Mouse (Mus musculus): ENCODE data around the gene Zc3h14.
A peak's percentile ranks its signal among the peaks of the same experiment; 100 is the strongest.

The Zc3h14 gene

DNA sequence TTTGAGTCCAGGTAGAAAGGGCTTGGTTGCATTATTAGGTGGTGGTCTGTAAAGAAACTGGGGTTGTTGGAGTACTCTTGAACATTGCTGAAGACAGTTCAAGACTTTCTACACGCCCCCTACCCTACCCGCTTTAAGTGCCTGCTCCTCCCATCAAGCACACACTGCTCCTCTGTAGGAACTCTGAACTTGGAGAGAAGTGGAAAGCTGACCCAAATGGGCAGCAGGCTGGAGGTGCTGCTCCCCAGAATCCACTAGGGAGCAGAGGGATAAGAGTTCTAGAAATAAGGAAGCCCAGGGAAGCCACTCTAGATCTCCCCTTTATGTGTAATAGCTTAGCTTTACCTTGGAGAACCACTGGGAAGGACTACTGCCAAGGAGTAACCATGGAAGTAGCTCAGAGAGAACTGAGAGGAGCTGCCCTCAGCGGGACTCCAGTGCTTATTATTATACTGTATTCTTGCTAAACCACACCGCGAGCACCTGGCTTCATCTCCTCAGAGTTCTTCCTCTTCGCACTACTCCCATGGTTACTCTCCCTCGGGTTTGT lies 8.9 kb upstream of the Zc3h14 start:
- no peak for DNase-seq (ENCODE audit: low spot score in 2 of 2)

DNA sequence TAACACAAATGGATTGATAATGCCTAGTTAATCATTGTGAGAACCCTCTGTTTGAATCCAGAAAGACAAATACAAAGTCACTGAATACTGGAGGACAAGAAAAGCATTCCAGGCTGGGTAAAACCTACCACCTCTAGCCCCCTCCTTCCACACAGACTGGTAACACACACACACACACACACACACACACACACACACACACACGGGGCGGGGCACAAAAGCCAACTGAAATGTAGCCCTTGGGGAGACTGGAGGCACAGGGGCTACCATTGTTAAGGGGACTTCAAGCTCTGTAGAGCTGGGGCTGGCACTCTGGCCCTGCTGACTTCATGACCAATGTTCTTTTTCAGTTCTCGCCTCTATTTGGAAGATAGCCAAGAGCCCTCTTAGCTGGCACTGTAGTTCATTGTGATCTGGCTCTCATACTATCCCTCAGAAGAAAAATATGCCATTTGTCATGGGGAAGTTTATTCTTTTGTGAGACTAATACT lies 5.7 kb upstream of the Zc3h14 start:
- DNase-seq (ENCODE audit: low spot score in 2 of 2) = no peak

DNA sequence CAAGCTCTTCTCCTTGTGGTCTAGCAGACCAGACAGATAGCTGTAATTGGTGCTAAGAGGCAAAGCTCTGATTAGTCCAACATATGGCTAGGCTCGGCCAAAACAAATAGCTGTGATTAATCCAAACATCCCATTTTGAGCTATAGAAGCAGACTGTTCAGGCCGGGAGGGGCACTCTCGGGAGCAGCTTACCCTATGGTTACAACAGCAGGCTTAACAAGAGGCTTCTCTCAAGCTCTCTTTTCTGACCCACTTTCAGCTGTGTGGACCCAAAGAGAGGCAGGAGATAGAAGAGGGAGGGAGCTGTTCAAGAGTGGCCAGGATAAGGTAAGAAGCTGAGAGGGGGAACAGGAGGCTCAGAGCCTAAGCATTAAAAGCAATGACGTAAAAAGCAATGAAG lies 1.1 kb upstream of the Zc3h14 start:
- DNase-seq (ENCODE audit: low spot score in 2 of 2) = no peak

DNA sequence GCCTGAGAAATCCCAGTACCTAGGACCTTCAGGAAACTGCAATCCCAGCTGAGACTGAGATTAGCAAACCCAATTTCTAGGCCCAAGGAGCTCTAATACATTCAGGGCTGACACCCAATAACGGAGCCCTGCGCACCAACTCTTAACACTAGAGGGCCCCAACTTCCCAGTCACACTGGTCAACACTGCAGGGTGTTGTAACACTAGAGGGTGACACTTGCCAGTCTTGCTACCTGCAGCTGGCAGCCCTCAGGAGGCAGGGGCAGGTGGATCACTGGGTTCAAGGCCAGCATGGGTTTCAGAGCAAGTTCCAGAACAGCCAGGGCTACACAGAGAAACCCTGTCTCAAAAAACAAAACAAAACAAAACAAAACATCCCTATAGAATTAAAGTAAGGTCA lies 633 bp upstream of the Zc3h14 start:
- DNase-seq (ENCODE audit: low spot score in 2 of 2) = peak in 1 of 2 experiments; percentile 32

DNA sequence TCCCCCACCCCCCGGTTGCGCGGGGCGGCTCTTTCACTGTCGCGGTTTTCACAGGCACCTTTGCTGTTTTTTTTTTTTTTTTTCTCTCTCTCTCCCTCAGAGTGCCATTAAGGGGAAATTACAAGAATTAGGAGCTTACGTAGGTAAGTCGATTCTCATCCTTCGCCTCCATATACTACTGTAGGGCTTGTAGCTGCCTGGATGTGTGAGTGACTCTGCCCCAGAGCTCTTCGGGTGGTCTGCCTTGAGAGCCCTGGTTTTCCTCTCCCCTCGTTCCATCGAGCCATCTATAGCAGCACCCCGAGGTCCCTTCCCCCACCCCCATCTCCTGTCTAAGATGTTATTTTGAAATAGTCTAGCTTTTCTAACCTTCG lies 603 bp downstream of the Zc3h14 start:
- no peak for DNase-seq (ENCODE audit: low spot score in 2 of 2)

DNA sequence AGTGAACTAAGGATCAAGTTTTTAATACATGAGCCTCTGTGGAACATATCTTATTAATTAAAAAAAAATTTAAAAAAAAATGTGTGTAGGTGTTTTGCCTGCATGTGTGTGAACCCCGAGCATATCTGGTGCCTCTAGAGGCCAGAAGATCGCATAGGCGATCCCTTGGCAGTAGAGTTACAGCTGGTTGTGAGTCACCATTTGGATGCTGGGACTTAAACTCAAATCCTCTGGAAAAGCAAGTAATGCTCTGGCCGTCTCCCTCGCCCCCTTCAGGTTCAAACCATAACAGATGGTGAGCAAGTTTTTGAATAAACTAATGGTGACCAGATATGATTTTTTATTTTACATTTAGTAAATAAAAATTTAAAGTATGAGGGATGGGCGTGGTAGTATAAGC lies 10.9 kb downstream of the Zc3h14 start:
- DNase-seq (ENCODE audit: low spot score in 2 of 2) = no peak

DNA sequence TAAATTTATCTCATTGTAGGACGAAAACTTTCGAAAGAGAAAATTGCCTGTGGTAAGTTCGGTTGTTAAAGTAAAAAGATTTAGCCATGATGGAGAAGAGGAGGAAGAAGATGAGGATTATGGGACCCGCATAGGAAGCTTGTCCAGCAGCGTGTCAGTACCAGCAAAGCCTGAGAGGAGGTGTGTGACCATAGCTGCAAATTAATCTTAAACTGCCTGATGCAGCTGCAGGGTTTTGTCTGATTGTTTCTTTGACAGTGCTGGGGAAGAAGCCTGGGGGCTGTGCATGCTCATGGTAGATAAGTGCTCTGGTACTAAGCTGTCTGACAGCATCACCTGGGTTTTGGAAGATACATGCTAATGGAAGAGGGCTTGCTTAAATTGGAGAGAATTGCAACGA lies 12.9 kb downstream of the Zc3h14 start:
- DNase-seq (ENCODE audit: low spot score in 2 of 2) = no peak

DNA sequence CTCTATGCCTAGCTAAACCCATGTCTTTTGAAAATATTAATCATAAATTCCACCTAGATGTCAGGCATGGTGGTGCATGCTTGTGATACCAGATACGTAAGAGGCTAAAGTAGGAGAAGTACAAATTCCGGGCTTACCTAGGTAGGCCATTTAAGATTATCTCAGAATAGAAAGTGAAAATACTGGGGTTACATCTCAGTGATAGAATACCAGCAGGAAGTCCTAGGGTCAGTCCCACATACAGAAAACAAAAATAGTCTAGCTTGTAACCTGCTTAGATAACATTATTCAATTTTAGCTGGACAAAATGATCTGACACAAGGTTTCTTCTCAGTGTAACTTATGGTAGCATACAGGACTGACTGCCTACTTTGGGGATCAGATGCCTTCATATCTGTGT lies 19.5 kb downstream of the Zc3h14 start:
- no peak for DNase-seq (ENCODE audit: low spot score in 2 of 2)

DNA sequence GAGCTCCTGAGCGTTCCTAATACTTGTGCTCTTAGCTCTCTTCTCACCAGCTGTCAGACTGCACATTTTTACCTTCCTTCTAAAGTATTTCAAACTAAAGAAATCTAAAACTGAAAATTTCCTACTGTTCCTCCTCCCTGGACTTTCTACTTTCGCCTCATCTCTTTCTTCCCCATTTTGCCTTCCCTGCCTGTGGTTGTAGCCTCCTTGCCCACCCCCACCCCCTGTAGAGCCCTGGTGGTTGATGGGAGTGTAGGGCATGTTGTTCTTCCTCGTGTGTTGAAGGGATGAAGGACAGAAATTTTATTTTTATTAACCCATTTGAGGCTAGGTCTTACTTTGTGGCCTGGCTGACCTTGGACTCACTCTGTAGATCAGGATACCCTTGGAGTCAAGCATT lies 30.7 kb downstream of the Zc3h14 start:
- no peak for DNase-seq (ENCODE audit: low spot score in 2 of 2)

DNA sequence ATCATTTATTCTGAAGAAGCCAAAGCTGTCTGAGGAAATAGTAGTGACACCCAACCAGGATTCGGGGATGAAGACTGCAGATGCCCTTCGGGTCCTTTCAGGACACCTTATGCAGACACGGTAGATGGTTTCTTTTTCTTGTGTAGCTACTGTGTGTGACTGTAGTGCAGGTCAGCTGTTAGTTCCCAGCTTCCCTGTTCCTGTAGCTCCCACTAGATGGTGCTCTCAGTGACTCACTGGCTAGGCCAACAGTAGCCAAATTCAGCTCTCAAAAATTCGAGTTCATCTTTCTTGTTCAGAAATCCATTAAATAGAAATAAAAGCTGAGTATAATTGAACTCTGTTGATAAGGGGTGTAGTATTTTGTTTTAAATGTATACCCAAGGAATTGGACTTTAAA lies 32.4 kb downstream of the Zc3h14 start:
- peak; percentile 48 to 60 for DNase-seq (ENCODE audit: low spot score in 2 of 2)

DNA sequence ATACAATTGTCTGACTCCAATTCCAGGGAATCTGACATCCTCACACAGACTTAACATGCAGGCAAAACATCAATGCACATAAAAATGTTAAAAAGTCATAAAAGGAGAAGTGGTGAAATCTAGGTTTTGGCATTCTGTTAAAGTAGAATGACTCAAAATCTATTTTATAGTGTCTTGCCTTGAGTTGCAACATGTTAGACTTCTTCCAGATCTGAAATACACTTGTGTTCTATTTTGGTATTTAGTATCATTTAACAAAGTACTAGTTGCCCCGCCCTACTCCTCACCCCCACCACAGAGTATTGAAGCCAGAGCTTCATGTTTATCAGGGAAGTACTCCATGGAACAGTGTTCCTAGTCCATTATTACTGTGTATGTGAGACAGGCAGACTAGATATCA lies 37.5 kb downstream of the Zc3h14 start:
- DNase-seq (ENCODE audit: low spot score in 2 of 2) = no peak

DNA sequence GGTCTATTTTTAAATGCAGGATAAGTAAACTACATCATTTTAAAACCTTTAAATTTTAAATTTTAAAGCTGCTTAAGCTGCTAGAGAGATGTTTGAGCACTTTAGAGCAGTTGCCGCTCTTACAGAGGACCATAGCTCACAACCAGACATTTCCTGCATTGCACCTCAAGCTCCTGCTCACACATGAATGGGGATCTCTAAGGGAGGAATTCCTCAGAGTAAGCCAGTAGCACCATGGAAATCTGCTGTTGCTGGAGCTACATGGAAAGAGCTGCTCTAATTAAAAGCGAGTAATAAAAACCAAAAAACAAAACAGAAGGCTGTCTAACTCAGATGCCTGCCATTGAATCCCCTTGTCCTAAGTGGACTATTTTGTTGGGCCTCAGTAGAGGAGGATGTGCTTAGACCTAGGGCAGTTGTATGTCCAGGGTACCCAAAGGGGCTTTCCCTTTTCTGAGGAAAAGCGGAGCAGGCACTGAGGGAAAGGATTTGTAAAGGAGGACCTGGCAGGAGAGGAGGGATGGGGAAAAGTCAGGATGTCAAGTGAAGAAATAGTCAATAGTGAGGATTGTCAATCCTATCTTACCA lies 49.1 kb downstream of the Zc3h14 start:
- no peak for DNase-seq (ENCODE audit: low spot score in 2 of 2)

DNA sequence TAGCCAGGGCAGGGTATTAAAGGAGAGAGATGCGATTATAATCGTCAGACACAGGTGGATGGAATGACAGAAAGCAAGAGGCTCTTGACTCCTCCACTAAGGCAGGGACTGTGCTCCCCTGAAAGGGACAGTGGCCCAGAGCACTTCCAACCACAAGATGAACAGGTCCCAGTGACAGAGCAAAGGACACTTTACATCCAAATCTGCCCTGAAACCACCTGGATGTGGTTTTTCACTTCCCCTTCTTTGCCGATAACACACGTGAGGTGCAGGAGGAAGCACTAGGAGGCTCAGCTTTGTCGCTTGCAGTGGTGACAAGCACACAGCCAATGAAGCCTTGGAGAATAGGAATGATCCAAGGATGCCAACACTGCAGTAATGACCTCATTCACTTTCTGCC lies 53.6 kb downstream of the Zc3h14 start:
- DNase-seq (ENCODE audit: low spot score in 2 of 2) = no peak

DNA sequence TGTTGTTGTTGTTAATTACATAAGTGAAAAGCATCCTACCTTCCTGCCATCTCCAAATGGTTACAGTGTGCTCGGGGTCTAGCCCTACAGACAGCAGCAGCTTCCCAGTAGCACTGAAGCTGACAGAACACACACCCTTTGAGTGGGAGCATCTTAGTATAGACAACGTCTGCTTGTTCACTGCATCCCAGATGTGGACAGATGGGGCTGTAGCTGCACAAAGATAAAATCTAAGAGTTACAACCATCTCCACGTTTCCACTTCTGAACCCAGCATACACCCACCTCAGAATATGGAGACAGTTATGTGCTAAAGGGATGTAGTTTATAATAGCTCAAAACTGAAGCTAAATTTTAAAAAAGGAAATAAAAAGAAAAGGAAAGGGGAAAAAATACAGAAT lies 55.5 kb downstream of the Zc3h14 start:
- DNase-seq (ENCODE audit: low spot score in 2 of 2) = no peak

DNA sequence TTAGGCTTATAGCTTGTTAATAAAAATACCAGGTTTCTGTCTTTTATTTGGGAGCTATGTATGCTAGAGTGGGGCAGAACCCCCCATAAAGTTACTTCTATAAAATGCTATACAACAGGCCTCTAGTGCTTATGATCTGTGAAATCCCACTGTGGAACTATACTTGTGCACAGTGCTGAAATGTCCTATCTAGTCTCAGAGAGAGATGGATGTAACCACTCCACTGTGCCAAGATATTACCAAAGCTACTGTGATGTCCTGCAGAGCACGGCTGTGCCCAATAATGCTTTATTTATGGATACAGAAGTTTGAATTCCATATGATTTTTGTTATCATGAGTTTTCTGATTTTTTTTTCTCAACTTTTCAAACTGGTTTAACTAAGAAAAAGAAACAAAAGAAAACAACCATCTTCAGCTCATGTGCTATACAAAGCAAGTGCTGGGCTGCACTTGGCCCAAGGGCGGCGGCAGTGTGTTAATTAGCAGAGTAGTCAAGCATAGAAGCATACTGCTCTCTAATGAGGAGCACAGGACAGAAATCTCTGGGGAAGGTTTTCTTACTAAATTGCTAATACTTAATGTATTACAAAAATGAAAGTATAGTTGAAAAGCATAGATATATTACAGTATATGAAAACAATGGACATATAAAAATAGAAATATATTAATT lies 57.4 kb downstream of the Zc3h14 start:
- no peak for DNase-seq (ENCODE audit: low spot score in 2 of 2)

DNA sequence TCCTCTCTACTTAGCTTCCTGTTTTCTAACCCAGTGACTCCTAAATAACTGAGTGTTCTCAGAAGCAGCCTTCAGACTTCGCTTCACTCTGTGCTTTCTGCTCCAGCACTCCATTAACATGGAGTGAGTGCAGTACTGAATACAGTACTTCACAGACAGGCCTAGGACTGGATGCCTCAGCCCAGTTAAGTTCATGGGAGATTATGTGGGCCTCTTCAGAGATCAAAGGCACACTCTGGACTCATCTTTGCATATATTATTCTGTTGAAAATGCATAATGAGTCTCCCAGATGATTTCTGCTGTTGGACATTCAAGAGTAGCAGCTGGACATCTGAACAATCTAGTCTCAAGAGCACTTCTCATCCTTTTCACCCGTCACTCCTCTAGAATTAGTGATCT lies 74.0 kb downstream of the Zc3h14 start:
- no peak for DNase-seq (ENCODE audit: low spot score in 2 of 2)

DNA sequence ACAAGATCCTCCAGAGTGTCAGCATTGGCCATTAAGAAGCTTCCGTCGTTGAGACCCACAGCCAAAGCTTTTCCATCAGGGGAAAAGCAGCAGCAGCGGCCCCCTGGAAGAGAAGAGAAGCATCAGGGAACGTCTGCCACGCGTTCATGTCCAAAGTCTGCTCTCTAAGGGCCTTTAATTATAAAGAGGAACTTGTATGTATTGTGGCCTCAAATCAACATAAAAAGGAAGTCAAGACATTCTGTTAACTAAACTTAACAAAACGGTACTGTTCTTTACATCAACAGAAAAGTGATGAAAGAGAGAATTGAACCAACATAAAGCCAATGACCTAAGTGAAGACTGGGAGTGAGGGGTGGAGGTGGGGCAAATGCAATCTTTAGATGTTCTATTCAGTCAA lies 84.4 kb downstream of the Zc3h14 start:
- no peak for DNase-seq (ENCODE audit: low spot score in 2 of 2)

DNA sequence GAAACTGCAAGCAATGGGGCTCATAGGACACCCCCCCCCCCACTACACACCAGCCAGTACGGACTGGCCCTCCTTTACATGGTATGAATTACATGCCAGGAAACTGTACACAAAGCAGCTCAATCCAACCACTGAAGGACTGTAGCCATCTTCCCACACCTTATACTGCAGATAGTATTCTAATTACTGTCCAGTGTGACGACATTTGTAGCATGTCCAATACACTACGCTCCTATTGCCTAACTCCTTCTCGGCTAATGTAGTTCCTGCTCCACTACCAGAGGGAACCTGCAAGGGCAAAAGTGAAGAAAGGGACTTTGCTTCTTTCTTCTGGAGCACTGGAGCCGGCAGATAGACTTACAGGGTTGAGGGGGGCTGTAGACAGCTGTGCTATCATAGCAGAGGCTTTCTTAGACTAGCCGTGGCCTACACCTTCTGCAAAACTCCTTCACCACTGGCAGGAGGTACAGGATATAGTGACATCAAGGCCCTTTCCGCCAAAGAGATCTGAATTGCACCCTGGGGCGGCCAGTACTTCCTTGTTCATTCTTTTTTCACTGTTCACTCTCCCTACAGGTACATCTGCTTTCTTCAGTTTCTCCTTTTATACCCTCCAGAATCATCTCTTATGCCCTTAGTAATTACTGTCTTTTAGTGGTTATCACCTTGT lies 86.3 kb downstream of the Zc3h14 start:
- no peak for DNase-seq (ENCODE audit: low spot score in 2 of 2)

DNA sequence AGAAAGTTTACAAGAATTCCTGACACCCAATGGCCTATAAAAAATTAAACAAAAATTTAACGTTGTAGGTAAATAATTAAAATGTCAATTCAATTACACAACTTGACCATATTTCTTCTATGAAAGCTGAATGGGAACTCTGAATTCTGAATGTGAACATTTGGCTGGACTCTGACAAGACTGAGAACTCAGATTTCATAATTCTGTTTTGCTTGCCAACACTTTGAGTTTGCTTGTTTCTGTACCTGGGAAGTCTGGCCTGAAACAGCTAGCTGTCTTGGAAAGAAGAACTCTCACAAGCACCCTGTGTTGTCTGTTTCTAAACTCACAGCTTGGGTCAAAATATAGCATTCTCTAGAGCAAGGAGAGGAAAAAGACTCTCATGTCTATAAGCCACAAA lies 87.1 kb downstream of the Zc3h14 start:
- DNase-seq (ENCODE audit: low spot score in 2 of 2) = no peak

DNA sequence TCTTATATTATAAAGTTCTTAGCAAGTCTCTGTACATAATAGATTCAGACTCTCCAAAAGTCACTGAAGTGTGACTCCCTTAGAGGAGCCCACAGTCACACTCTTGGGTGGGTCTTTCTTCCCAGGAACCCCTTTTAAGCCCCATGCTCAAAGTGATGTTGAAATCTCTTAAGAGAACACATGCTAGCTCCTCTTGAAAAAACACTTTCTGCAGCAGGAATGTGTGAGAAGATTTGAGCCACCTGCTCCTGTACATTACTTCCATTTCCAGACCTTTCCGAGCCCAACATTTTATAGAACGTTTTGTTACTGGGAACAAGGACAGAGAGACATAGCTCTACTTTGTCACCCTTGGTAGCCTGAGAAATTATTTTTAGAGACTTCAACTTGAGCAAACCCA lies 88.1 kb downstream of the Zc3h14 start:
- no peak for DNase-seq (ENCODE audit: low spot score in 2 of 2)

DNA sequence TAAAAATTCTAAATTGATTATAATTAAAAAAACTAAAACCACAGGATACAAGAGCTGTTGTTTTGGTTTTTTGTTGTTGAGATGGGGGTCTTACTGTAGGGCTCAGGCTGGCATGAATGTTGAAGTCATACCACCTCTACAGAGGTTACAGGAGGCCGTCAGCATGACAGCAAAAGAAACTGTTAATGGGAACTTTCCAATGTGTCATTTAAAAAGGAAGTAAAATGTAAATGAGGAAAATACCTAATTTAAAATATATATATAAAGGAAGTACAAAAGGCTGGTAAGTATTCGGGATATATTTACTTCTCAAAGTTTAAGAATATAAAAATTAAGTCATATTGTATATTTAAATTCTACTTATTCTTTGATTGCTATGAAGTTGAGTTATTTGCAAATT lies 88.7 kb downstream of the Zc3h14 start:
- no peak for DNase-seq (ENCODE audit: low spot score in 2 of 2)

All from right cerebral cortex, adult 2 months (tissue).